7 mouse cellular contexts compared by ENCODE assay signal in genomic region chr17:56009088-56009961, GRCm38 (mm10). TPM values are rescaled to one million over a fixed set of nuclear protein-coding genes. Genes with fewer than 3 reads are reported as not detected.
DNase-seq lines count a peak whose midpoint lies in the region; ATAC-seq lines count a peak whose summit lies in the region.

No protein-coding gene starts in this region.

- DNase-seq in adrenal gland, adult 18-20 months (ENCODE audit: low spot score in 2 of 2): peak; percentile 84 to 88
- peak; percentile 94 for DNase-seq in embryo, embryonic 11 days
- DNase-seq in gastrocnemius, postnatal 25 days: peak; percentile 91
- DNase-seq in left cerebral cortex, postnatal 25 days (ENCODE audit: low spot score in 2 of 2): peak; percentile 92 to 96
- peak; percentile 92 for DNase-seq in midbrain, embryonic 10.5 days (ENCODE audit: low spot score)
- DNase-seq in right cerebral cortex, postnatal 4 days: peak; percentile 86

- peak; percentile 88 for ATAC-seq in intestine, embryonic 15.5 days

- H3K9me3 ChIP-seq in intestine, embryonic 15.5 days: no peaks in the 10 kb centered on the region
- H3K9me3 ChIP-seq in midbrain, embryonic 10.5 days (replicated peaks): no peaks in the 10 kb centered on the region

- H3K4me3 ChIP-seq in intestine, embryonic 15.5 days (replicated peaks): peak overlapping the region; percentile 96
- peak overlapping the region; percentile 86 for H3K4me3 ChIP-seq in midbrain, embryonic 10.5 days

- peak overlapping the region; percentile 89 for H3K27ac ChIP-seq in intestine, embryonic 15.5 days
- H3K27ac ChIP-seq in midbrain, embryonic 10.5 days (replicated peaks): peak overlapping the region; percentile 96

- WGBS in intestine, embryonic 15.5 days: under 1% methylated on average over 60 of the region's 62 CpGs
- WGBS in midbrain, embryonic 10.5 days: 1% methylated on average over 62 of the region's 62 CpGs

- peaks cover 22% of the 10 kb centered on the region for H3K4me1 ChIP-seq in intestine, embryonic 15.5 days (replicated peaks)
- H3K4me1 ChIP-seq in midbrain, embryonic 10.5 days: peaks cover 42% of the 10 kb centered on the region

- peak overlapping the region; percentile 94 for H3K4me2 ChIP-seq in intestine, embryonic 15.5 days (replicated peaks)

- H3K9ac ChIP-seq in intestine, embryonic 15.5 days: peak overlapping the region; percentile 83

- H3K27me3 ChIP-seq in intestine, embryonic 15.5 days (replicated peaks): no peaks in the 10 kb centered on the region
- H3K27me3 ChIP-seq in midbrain, embryonic 10.5 days (ENCODE audit: low read depth, poor library complexity, severe bottlenecking): peaks cover 11% of the 10 kb centered on the region

- intact Hi-C loops in left cerebral cortex, postnatal 25 days (cut with DNase I): loop anchor here (1.0 to 5.0 kb wide), 2 partner anchors 27 to 307 kb away; partner anchors contain the start of gene Sh3gl1

- peaks cover 8% of the 10 kb centered on the region; the same call in 1 of the 2 replicates for H3K36me3 ChIP-seq in intestine, embryonic 15.5 days
- H3K36me3 ChIP-seq in midbrain, embryonic 10.5 days: peaks cover 40% of the 10 kb centered on the region

RNA-seq across cellular contexts. Expression of gene Mpnd, which starts 3.8 kb away (rescaled TPM):
- 10 to 100 TPM; 68.1 to 97.5 TPM for total RNA-seq in adrenal gland, adult 18-20 months (2021)
- total RNA-seq in gastrocnemius, postnatal 25 days (2021): 10 to 100 TPM; 43.3 to 44.4 TPM
- 86.3 and 95.3 TPM in 2 replicates for polyA plus RNA-seq in intestine, embryonic 15.5 days (2015; fragmentation: Nextera tagmentation; extraction: Ambion mirVana)
- total RNA-seq in left cerebral cortex, postnatal 25 days (2021): 100 to 1,000 TPM in 1 of 2 experiments, 10 to 100 TPM in 1; 97.4 to 104 TPM
- polyA plus RNA-seq in midbrain, embryonic 10.5 days (2016; fragmentation: Nextera tagmentation; extraction: Ambion mirVana): 131 and 160 TPM in 2 replicates

RNA-seq across cellular contexts. Expression of gene Stap2, which starts 3.9 kb away (rescaled TPM):
- total RNA-seq in adrenal gland, adult 18-20 months (2021): 1 to 10 TPM; 5.1 to 5.4 TPM
- total RNA-seq in gastrocnemius, postnatal 25 days (2021): 1 to 10 TPM; 2.6 to 4.9 TPM
- 40.3 and 45.8 TPM in 2 replicates for polyA plus RNA-seq in intestine, embryonic 15.5 days (2015; fragmentation: Nextera tagmentation; extraction: Ambion mirVana)
- total RNA-seq in left cerebral cortex, postnatal 25 days (2021): 1 to 10 TPM; 1.9 to 3.0 TPM
- polyA plus RNA-seq in midbrain, embryonic 10.5 days (2016; fragmentation: Nextera tagmentation; extraction: Ambion mirVana): 5.2 and 5.5 TPM in 2 replicates

RNA-seq across cellular contexts. Expression of gene Fsd1, which starts 23.0 kb away (rescaled TPM):
- total RNA-seq in adrenal gland, adult 18-20 months (2021): 1 to 10 TPM; 2.3 to 4.3 TPM
- total RNA-seq in gastrocnemius, postnatal 25 days (2021): not detected
- polyA plus RNA-seq in intestine, embryonic 15.5 days (2015; fragmentation: Nextera tagmentation; extraction: Ambion mirVana): 8.9 and 11.5 TPM in 2 replicates
- 10 to 100 TPM; 70.5 to 78.8 TPM for total RNA-seq in left cerebral cortex, postnatal 25 days (2021)
- polyA plus RNA-seq in midbrain, embryonic 10.5 days (2016; fragmentation: Nextera tagmentation; extraction: Ambion mirVana): 78.4 and 95.0 TPM in 2 replicates

RNA-seq across cellular contexts. Expression of gene Sh3gl1, which starts 27.1 kb away (rescaled TPM):
- 10 to 100 TPM; 38.3 to 39.0 TPM for total RNA-seq in adrenal gland, adult 18-20 months (2021)
- 10 to 100 TPM; 10.8 to 12.4 TPM for total RNA-seq in gastrocnemius, postnatal 25 days (2021)
- 124 TPM in 2 replicates for polyA plus RNA-seq in intestine, embryonic 15.5 days (2015; fragmentation: Nextera tagmentation; extraction: Ambion mirVana)
- 10 to 100 TPM; 44.5 to 47.8 TPM for total RNA-seq in left cerebral cortex, postnatal 25 days (2021)
- 161 and 162 TPM in 2 replicates for polyA plus RNA-seq in midbrain, embryonic 10.5 days (2016; fragmentation: Nextera tagmentation; extraction: Ambion mirVana)

RNA-seq across cellular contexts. Expression of gene Chaf1a, which starts 30.9 kb away (rescaled TPM):
- total RNA-seq in adrenal gland, adult 18-20 months (2021): 1 to 10 TPM; 2.1 to 2.3 TPM
- 1 to 10 TPM in 1 of 2 experiments, under 1 TPM in 1; 0.79 to 1.3 TPM for total RNA-seq in gastrocnemius, postnatal 25 days (2021)
- 21.4 and 22.4 TPM in 2 replicates for polyA plus RNA-seq in intestine, embryonic 15.5 days (2015; fragmentation: Nextera tagmentation; extraction: Ambion mirVana)
- total RNA-seq in left cerebral cortex, postnatal 25 days (2021): 1 to 10 TPM; 1.7 to 1.9 TPM
- 45.4 and 49.3 TPM in 2 replicates for polyA plus RNA-seq in midbrain, embryonic 10.5 days (2016; fragmentation: Nextera tagmentation; extraction: Ambion mirVana)

Comparison
In these comparisons a context has a peak if more than half of its experiments do, and no peak if none do; other contexts are left out.
1. Peak in every context shown above with its lines: DNase-seq, ATAC-seq, H3K4me3 ChIP-seq and H3K27ac ChIP-seq.
2. RNA of gene Fsd1, which starts 23.0 kb away (total RNA-seq): 70.5 to 78.8 TPM in left cerebral cortex, postnatal 25 days; 2.3 to 4.3 TPM in adrenal gland, adult 18-20 months and not detected in gastrocnemius, postnatal 25 days; every median in the first group is over 10 times any median in the second.